Mouse (Mus musculus): ENCODE data around the gene Fam81a.

The Fam81a gene

GRCm38 (mm10) chr9:70142460-70142859 is at the start of gene Fam81a:
Gene Fam81a, minus strand, starts transcription at chr9:70142560.
- DNase-seq (ENCODE audit: low spot score in 2 of 2) = no peak

- no peak for DNase-seq (ENCODE audit: low spot score in 2 of 2)
Measured at GRCm38 (mm10) chr9:70182639-70183038, 40.3 kb upstream of the Fam81a start.

DNA sequence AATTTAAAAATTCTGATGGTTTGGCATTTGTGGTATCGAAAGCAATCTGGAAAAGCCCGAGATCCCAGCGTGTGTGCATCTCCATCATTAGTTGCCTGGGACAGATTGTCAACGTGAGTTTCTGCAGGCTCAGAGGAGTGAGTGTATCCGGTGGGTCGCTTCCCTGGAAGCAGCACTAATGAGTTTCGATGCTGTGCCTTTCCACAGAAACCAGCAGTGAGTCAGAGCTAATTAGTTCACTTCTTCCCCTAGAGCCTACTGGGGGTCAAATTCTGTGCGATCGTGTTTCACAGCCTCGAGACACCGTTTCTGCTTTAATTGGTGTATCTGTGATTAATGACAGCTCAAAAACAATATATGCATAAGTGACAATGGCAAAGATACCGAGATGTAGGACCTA is 39.4 kb upstream of the Fam81a start:
- no peak for DNase-seq (ENCODE audit: low spot score in 2 of 2)

GRCm38 (mm10) chr9:70176291-70176690 is 33.9 kb upstream of the Fam81a start:
- DNase-seq (ENCODE audit: low spot score in 2 of 2) = no peak

GRCm38 (mm10) chr9:70174896-70175295 is 32.5 kb upstream of the Fam81a start:
- DNase-seq (ENCODE audit: low spot score in 2 of 2) = no peak

- DNase-seq (ENCODE audit: low spot score in 2 of 2) = no peak
Measured at GRCm38 (mm10) chr9:70174291-70174848, 32.0 kb upstream of the Fam81a start.

GRCm38 (mm10) chr9:70168973-70169372 is 26.6 kb upstream of the Fam81a start:
- DNase-seq (ENCODE audit: low spot score in 2 of 2) = no peak

GRCm38 (mm10) chr9:70160071-70160470 is 17.7 kb upstream of the Fam81a start:
- DNase-seq (ENCODE audit: low spot score in 2 of 2) = peak; percentile 73 to 80

DNA sequence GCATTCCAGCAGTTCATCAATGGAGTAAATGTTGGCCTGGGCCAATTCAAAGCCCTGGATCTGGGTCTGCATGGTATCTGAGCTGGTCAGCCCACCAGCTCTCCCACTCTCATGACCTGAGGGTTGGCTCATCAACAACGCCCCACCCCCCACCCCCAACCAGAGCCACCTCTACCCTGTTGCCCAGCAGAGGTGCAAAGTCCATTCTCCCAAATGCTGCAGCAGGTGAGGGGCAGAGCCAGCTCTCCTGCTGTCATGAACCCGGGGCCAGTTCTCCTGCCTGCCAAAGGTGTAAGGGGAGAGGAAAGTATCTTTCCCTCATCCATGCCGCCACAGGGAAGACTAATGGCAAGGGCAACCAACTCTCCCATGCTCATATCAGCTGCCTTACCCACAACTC is 5.3 kb upstream of the Fam81a start:
- no peak for DNase-seq (ENCODE audit: low spot score in 2 of 2)

DNA sequence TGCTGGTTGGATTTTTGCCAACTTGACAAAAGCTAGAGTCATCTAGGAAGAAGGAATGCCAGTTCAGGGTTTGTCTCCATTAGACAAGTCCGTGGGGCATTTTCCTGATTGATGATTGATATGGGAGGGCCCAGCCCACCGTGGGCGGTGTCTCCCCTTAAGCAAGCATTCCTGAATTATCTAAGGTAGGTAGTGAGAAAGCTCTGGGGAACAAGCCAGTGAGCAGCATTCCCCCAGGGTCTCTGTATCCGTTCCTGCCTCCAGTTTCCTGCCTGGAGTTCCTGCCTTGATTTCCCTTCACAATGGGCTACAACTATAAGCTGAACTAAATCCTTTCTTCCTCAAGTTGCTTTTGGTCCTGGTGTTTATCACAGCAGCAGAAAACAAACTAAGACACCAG is 3.1 kb upstream of the Fam81a start:
- no peak for DNase-seq (ENCODE audit: low spot score in 2 of 2)

DNA sequence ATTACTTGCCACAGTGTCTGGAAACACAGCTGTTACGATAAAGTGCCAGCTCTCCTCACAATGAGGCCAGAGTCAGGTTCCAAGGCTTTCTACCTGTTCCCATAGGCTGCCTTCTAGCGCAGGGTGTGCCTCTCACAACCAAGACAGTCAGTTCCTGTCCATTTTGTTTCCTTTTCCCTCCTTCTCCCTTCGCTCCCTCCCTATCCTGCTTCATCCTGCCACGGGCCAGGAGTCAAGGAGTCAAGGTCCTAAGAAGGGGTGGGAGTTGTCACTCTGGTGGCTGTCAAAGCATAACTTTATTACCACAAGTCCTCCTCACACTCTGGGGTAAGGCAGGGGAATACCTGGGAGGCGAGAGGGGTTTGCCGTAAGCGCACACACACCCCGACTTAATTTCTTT is 966 bp upstream of the Fam81a start:
- DNase-seq (ENCODE audit: low spot score in 2 of 2) = no peak

GRCm38 (mm10) chr9:70141885-70142326 is 454 bp downstream of the Fam81a start:
- DNase-seq (ENCODE audit: low spot score in 2 of 2) = peak; percentile 53 to 69

- peak; percentile 95 for DNase-seq (ENCODE audit: low spot score in 2 of 2)
Measured at GRCm38 (mm10) chr9:70140871-70141796, 1.2 kb downstream of the Fam81a start.

DNA sequence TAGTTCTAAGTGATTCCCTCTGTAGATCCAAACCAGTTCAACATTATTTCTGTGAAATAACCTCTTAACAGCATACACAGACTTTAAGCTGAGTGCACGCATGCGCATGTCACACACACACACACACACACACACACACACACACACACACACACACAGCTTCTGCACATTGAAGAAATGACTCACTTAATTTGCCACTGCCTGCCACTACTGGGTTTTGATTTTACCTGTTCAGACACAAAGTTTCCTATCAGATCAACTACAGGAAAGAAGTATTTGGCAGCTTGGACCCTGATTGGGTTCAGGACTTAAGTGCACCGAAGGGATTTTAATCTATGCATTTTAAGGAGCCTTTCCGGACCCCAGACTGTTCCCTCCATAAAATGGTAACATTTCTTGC is 2.0 kb downstream of the Fam81a start:
- peak in 1 of 2 experiments; percentile 48 for DNase-seq (ENCODE audit: low spot score in 2 of 2)

- no peak for DNase-seq (ENCODE audit: low spot score in 2 of 2)
Measured at GRCm38 (mm10) chr9:70139331-70139885, 3.0 kb downstream of the Fam81a start.

DNA sequence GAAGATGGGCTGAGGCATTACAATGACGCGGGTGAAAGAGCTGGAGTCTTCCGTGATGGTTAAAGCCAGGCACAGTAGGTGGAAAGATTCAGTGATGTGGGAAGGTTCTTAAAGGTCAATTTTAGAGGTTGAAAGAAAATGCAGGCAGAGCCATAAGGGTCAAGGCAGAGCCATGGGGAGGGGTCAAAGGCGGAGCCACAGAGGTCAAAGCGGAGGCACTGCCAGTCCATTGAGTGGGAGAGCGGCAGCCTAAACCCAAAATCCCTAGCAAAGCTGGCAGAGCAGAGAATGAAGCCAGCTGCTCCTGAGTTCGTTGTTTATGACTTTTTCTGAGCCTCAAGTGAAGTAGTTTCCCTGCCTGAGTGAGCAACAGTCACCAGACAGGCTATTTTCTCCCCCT is 3.8 kb downstream of the Fam81a start:
- no peak for DNase-seq (ENCODE audit: low spot score in 2 of 2)

- DNase-seq (ENCODE audit: low spot score in 2 of 2) = no peak
Measured at GRCm38 (mm10) chr9:70137991-70138390, 4.4 kb downstream of the Fam81a start.

DNA sequence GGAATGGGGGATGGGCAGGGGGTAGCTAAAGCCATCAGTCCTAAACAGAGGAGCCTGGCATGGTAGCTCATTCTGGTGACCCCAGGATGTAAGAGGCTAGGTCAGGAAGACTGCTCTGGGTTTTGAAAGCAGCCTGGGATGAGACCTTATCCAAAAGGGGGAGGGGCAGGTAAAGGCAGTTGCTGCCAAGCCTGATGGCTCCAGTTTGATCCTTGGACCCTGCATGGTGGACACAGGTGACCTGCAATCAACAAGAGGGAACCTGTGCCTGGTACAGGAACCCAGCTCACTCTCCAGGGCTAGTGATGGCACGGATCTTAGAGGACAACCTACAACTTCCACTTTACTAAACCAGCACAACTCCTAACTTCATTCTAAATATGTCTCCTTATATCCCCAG is 7.2 kb downstream of the Fam81a start:
- DNase-seq (ENCODE audit: low spot score in 2 of 2) = no peak

DNA sequence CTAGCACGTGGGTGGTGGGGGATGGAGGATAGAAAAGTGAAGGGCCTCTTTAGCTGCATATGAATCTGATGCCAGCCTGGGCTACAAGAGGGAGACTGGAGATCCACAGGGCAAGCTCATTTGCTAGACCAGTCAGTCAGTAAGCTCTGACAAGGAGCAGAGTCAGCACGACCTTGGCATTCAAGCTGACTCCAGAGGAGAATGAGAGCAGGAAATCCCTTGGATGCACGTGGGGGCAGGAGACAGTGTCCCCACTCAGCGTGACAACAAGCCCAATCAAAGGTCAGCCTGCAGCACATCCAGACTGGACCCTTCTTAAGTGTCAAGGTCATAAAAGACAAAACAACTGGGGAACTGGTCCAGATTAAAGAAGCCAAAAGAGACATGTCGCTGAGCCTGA is 7.6 kb downstream of the Fam81a start:
- no peak for DNase-seq (ENCODE audit: low spot score in 2 of 2)

GRCm38 (mm10) chr9:70134215-70134614 is 8.1 kb downstream of the Fam81a start:
- DNase-seq (ENCODE audit: low spot score in 2 of 2) = no peak

DNA sequence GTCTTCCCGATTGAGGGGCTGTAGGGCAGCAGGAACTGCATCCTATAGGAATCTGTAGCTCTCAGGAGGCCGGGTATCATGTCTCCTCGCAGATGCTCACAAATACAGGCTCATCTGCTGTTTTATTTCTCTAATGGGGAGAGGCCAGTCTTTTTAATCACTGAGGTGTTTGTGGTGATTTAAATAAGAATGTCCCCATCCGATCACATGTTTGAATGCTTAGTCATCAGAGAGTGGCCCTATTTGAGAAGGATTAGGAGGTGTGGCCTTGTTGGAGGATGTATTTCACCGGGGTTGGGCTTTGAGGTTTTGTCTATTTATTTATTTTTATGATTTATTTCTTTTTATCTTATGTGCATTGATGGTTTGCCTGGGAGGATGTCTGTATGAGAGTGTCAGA is 11.6 kb downstream of the Fam81a start:
- no peak for DNase-seq (ENCODE audit: low spot score in 2 of 2)

GRCm38 (mm10) chr9:70111869-70112286 is 30.5 kb downstream of the Fam81a start:
- no peak for DNase-seq (ENCODE audit: low spot score in 2 of 2)

GRCm38 (mm10) chr9:70110871-70111270 is 31.5 kb downstream of the Fam81a start:
- no peak for DNase-seq (ENCODE audit: low spot score in 2 of 2)

All from right cerebral cortex, postnatal 10 days (tissue).